Mouse (Mus musculus): Measurements from ENCODE around the gene Polr2b. TPM values are rescaled to one million over a fixed set of nuclear protein-coding genes. Genes with fewer than 3 reads are reported as not detected.

Gene Polr2b
- total RNA-seq (2021): 10 to 100 TPM; 46.6 to 51.7 TPM
- long read RNA-seq, experiment 1, full-length matches to known transcripts: 60 of 73 reads
- long read RNA-seq, experiment 1, partial matches to known transcripts: 6 of 73 reads
- long read RNA-seq, experiment 1, other reads (novel, unspliced or antisense): 7 of 73 reads
- long read RNA-seq, experiment 2, full-length matches to known transcripts: 60 of 75 reads
- long read RNA-seq, experiment 2, partial matches to known transcripts: 8 of 75 reads
- long read RNA-seq, experiment 2, other reads (novel, unspliced or antisense): 7 of 75 reads

GRCm38 (mm10) chr5:77309924-77310772 is at the start of gene Polr2b, which contains the start of gene Noa1:
TSS of gene Polr2b (plus strand) at chr5:77310147.
TSS of gene Noa1 (minus strand) at chr5:77310084.
- DNase-seq (ENCODE audit: low spot score in 2 of 2): peak; percentile 98 to 99
- intact Hi-C loops (cut with DNase I): no loop called here

- intact Hi-C loops (cut with DNase I): no loop called here
- DNase-seq (ENCODE audit: low spot score in 2 of 2): no peak
Measured at GRCm38 (mm10) chr5:77261137-77261536, 48.8 kb upstream of the Polr2b start.

- DNase-seq (ENCODE audit: low spot score in 2 of 2): no peak
- intact Hi-C loops (cut with DNase I): no loop called here
Measured at GRCm38 (mm10) chr5:77262105-77262504, 47.8 kb upstream of the Polr2b start.

GRCm38 (mm10) chr5:77265081-77265670 is 44.8 kb upstream of the Polr2b start, which contains the start of gene Rest:
TSS of gene Rest (plus strand) at chr5:77265491.
- intact Hi-C loops (cut with DNase I): no loop called here

GRCm38 (mm10) chr5:77265671-77266065 is 44.3 kb upstream of the Polr2b start:
- intact Hi-C loops (cut with DNase I): no loop called here
- peak; percentile 33 to 43 for DNase-seq (ENCODE audit: low spot score in 2 of 2)

More at GRCm38 (mm10) chr5:77265081-77265670, 44.8 kb upstream of the Polr2b start, which contains the start of gene Rest:
- peak in 1 of 2 experiments; percentile 53 for DNase-seq (ENCODE audit: low spot score in 2 of 2)

GRCm38 (mm10) chr5:77266066-77266885 is 43.7 kb upstream of the Polr2b start:
- DNase-seq (ENCODE audit: low spot score in 2 of 2): peak in 1 of 2 experiments; percentile 19
- intact Hi-C loops (cut with DNase I): no loop called here

GRCm38 (mm10) chr5:77266886-77267401 is 43.0 kb upstream of the Polr2b start:
- no peak for DNase-seq (ENCODE audit: low spot score in 2 of 2)
- intact Hi-C loops (cut with DNase I): no loop called here

- DNase-seq (ENCODE audit: low spot score in 2 of 2): no peak
- intact Hi-C loops (cut with DNase I): no loop called here
Measured at GRCm38 (mm10) chr5:77267441-77267840, 42.5 kb upstream of the Polr2b start.

GRCm38 (mm10) chr5:77267957-77268624 is 41.9 kb upstream of the Polr2b start:
- intact Hi-C loops (cut with DNase I): no loop called here
- no peak for DNase-seq (ENCODE audit: low spot score in 2 of 2)

GRCm38 (mm10) chr5:77269399-77269798 is 40.5 kb upstream of the Polr2b start:
- intact Hi-C loops (cut with DNase I): no loop called here
- DNase-seq (ENCODE audit: low spot score in 2 of 2): no peak

GRCm38 (mm10) chr5:77273151-77273550 is 36.8 kb upstream of the Polr2b start:
- DNase-seq (ENCODE audit: low spot score in 2 of 2): no peak
- intact Hi-C loops (cut with DNase I): no loop called here

- DNase-seq (ENCODE audit: low spot score in 2 of 2): no peak
- intact Hi-C loops (cut with DNase I): no loop called here
Measured at GRCm38 (mm10) chr5:77275950-77276349, 34.0 kb upstream of the Polr2b start.

GRCm38 (mm10) chr5:77277204-77277603 is 32.7 kb upstream of the Polr2b start:
- no peak for DNase-seq (ENCODE audit: low spot score in 2 of 2)
- intact Hi-C loops (cut with DNase I): no loop called here

GRCm38 (mm10) chr5:77281518-77282174 is 28.3 kb upstream of the Polr2b start:
- intact Hi-C loops (cut with DNase I): no loop called here
- DNase-seq (ENCODE audit: low spot score in 2 of 2): no peak

- intact Hi-C loops (cut with DNase I): no loop called here
- no peak for DNase-seq (ENCODE audit: low spot score in 2 of 2)
Measured at GRCm38 (mm10) chr5:77282242-77282641, 27.7 kb upstream of the Polr2b start.

- no peak for DNase-seq (ENCODE audit: low spot score in 2 of 2)
Measured at GRCm38 (mm10) chr5:77285685-77286084, 24.3 kb upstream of the Polr2b start.

GRCm38 (mm10) chr5:77286904-77287303 is 23.0 kb upstream of the Polr2b start:
- DNase-seq (ENCODE audit: low spot score in 2 of 2): no peak
- intact Hi-C loops (cut with DNase I): no loop called here

More at GRCm38 (mm10) chr5:77285685-77286084, 24.3 kb upstream of the Polr2b start:
- intact Hi-C loops (cut with DNase I): no loop called here

- intact Hi-C loops (cut with DNase I): no loop called here
- no peak for DNase-seq (ENCODE audit: low spot score in 2 of 2)
Measured at GRCm38 (mm10) chr5:77287901-77288300, 22.0 kb upstream of the Polr2b start.

Measured in left cerebral cortex, postnatal 14 days (tissue).